Mouse (Mus musculus) heart, embryonic 13.5 days (tissue): Measurements from ENCODE around the gene Smco4. TPM values are rescaled to one million over a fixed set of nuclear protein-coding genes. Genes with fewer than 3 reads are reported as not detected.

Source experiments
- ATAC-seq: fragments of 200-750 bp; cut with Nextera tagmentation; 2 replicates; pipeline ENCODE4 v1.8.0; 2017; ENCODE audit warnings: moderate TSS enrichment; ENCODE audit not compliant: insufficient number of reproducible peaks, low FRiP score, low TSS enrichment; ENCODE audit errors: extremely low read depth
- H3K27ac ChIP-seq: fragments of 300-500 bp; sonication (generic); replicated peaks from 2 replicates; pipeline ENCODE4 v1.5.1; 2015; ENCODE audit warnings: moderate library complexity, mild to moderate bottlenecking, inconsistent platforms
- H3K27me3 ChIP-seq: fragments of 300-500 bp; sonication (generic); replicated peaks from 2 replicates; pipeline ENCODE4 v1.6.1; 2015; ENCODE audit warnings: mild to moderate bottlenecking, inconsistent platforms
- H3K36me3 ChIP-seq: fragments of 300-500 bp; sonication (generic); 2 replicates; pipeline ENCODE4 v1.6.1; 2015; ENCODE audit warnings: mild to moderate bottlenecking, inconsistent platforms
- H3K4me1 ChIP-seq: fragments of 300-500 bp; sonication (generic); 2 replicates; pipeline ENCODE4 v1.6.1; 2015; ENCODE audit warnings: inconsistent platforms
- H3K4me2 ChIP-seq: fragments of 300-500 bp; sonication (generic); 2 replicates; pipeline ENCODE4 v1.6.1; 2015; ENCODE audit warnings: inconsistent platforms, mild to moderate bottlenecking, moderate library complexity
- H3K4me3 ChIP-seq: fragments of 300-500 bp; sonication (generic); 2 replicates; pipeline ENCODE4 v1.5.1; 2015; ENCODE audit warnings: moderate library complexity, mild to moderate bottlenecking, inconsistent platforms
- H3K9ac ChIP-seq: fragments of 300-500 bp; sonication (generic); 2 replicates; pipeline ENCODE4 v1.6.1; 2015; ENCODE audit warnings: inconsistent platforms, mild to moderate bottlenecking, moderate library complexity
- H3K9me3 ChIP-seq: fragments of 300-500 bp; sonication (generic); 2 replicates; pipeline ENCODE4 v1.6.1; 2016; ENCODE audit warnings: inconsistent platforms
- WGBS: fragments of 180-500 bp; shearing (Covaris S2); methylation state at CpG from one replicate; pipeline ENCODE4 v1.1.7; 2015; ENCODE audit warnings: mixed read lengths; 5-methylcytosine and 5-hydroxymethylcytosine counted together
- polyA plus RNA-seq: library from polyadenylated mRNA; unstranded; fragments of >200 nt; fragmentation: Nextera tagmentation; extraction: Ambion mirVana; gene quantifications from 2 replicates; pipeline ENCODE4 v1.2.1, GENCODE M21; 2015

Smco4 gene
- polyA plus RNA-seq, 1 experiment from 2014 or later = 1.6 TPM

DNA sequence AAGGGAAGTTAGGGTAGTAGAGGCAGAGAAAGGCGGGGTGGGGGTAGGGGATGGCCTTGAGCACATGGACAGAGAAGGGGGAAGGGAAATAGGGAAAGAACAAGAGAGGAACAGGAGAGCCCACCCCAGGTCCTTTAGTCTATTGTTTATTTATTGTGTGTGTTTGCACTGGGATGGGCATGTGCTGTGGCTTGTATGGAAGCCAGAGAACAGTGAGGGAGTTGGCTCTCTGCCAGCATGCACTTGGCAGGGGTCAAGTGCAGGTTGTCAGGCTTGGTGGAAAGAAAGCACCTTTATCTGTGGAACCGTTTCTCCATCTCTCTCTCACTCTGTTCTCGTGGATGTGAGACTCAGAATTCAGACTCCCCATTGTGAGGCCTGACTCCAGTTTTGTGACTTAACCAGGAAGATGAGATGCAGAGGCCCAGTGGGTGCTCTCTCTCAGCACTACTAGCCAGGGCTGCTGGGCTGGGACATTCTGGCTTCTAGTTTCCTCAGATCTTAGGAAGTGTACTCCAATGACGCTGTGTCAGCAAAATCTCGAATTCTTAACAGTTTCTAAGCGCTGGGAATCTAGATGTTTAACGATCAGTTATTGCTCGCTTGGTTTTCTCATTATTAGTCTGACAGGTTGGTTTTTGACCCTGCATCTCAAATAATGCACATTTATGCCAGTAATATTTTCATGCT lies 36.2 kb downstream of the Smco4 start:
- WGBS = 48% methylated on average over 8 of the region's 8 CpGs
- no peak overlapping the region for H3K4me3 ChIP-seq
- ATAC-seq = no peak
- no peaks in the 10 kb centered on the region for H3K36me3 ChIP-seq
- H3K9me3 ChIP-seq = no peaks in the 10 kb centered on the region
- peaks cover 75% of the 10 kb centered on the region for H3K4me1 ChIP-seq
- peaks cover 4% of the 10 kb centered on the region; the same call in 1 of the 2 replicates for H3K27me3 ChIP-seq
- H3K9ac ChIP-seq = no peak overlapping the region
- H3K27ac ChIP-seq = peak overlapping the region; percentile 42; the same call in 1 of the 2 replicates
- H3K4me2 ChIP-seq = no peak overlapping the region

DNA sequence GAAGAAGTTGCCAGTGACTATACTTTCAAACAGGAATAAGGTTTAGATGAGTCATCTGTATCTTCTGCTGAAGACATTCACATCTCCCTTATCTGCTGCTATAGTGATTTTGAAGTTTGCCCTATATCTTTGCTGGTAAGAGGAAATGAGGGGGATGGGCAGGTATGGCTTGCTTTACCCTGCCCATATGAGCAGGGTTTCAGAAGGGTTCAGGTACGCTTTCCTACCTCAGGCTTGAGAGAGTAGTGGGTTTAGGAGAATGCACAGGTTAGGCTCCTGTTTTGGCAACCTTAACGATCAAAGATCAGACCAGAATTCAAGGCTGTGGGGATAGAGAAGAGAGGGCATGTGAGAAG lies 36.7 kb downstream of the Smco4 start:
- H3K9me3 ChIP-seq = no peaks in the 10 kb centered on the region
- no peak overlapping the region for H3K4me2 ChIP-seq
- no peak overlapping the region for H3K4me3 ChIP-seq
- no peak overlapping the region for H3K27ac ChIP-seq
- no peak overlapping the region for H3K9ac ChIP-seq
- no peak for ATAC-seq
- H3K36me3 ChIP-seq = no peaks in the 10 kb centered on the region
- peaks cover 76% of the 10 kb centered on the region for H3K4me1 ChIP-seq
- peaks cover 4% of the 10 kb centered on the region; the same call in 1 of the 2 replicates for H3K27me3 ChIP-seq
- WGBS = 79% methylated on average over 2 of the region's 2 CpGs

DNA sequence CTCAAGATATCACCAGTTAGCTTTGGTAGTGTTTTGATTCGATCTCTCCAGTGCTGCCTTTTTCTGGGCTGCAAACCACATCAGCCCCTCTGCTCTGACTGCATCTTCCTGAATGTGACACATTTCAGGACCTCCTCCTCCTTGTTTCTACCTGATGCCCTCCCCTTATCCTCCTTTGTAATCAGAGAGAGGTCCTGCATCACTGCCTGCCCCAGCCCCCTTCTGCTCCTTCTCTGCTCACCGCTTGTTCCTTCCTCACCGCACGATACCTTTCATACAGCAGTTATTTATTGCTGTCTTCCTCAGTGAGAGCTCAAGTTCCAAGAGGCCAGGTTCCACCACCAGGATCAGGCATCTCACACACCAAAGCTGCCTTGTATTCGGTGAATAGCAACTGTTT lies 38.0 kb downstream of the Smco4 start:
- ATAC-seq = no peak
- Histone ChIP-seq H3K27me3 (peaks cover 4% of the 10 kb centered on the region; the same call in 1 of the 2 replicates), H3K4me3 (no peak overlapping the region), H3K27ac (no peak overlapping the region), H3K36me3 (no peaks in the 10 kb centered on the region), H3K9me3 (no peaks in the 10 kb centered on the region), H3K4me2 (no peak overlapping the region), H3K4me1 (peaks cover 76% of the 10 kb centered on the region), H3K9ac (0 out of 2 replicates have a peak overlapping the region, but pooled peaks have one; percentile 10)
- WGBS = 81% methylated on average over 5 of the region's 5 CpGs

DNA sequence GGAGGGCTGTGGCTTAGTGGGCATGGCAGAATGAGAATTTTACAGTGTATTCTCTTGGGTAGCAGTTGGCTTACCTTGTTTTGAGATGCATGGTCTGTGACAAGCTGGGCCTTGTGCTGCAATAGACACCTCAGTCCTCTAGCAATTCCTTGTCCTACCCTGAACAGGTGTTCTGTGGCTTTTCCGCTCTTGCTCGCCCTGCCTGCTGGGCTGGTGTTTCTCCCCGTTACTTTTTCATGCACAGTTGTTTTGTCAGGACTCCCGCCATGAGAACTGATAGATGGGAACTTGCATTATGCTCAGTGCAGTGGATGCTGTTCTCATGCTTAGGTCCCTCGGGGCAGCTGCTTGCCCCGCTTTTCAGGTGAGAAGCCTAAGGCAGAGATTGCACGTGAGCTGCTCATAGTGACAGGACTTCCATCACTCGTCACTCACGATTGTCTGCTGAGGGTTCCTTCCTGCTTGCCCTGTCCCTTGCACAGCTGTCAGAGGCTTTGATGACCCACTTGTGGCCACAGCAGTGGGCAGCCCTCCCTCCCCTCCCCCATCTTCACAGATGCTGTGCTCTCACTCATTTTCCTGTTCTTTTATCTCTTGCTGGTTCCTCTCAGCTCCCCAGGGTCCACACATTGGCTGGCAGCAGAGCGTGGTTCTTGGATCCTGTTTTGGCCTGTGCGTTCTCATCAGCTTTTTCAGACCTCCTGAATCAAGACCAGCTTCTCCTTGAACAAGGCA lies 40.3 kb downstream of the Smco4 start:
- 51% methylated on average over 11 of the region's 11 CpGs for WGBS
- H3K4me3 ChIP-seq = no peak overlapping the region
- no peaks in the 10 kb centered on the region for H3K9me3 ChIP-seq
- H3K27ac ChIP-seq = no peak overlapping the region
- no peak for ATAC-seq
- H3K4me2 ChIP-seq = no peak overlapping the region
- peaks cover 56% of the 10 kb centered on the region for H3K4me1 ChIP-seq
- H3K36me3 ChIP-seq = no peaks in the 10 kb centered on the region
- H3K27me3 ChIP-seq = peaks cover 4% of the 10 kb centered on the region; the same call in 1 of the 2 replicates
- H3K9ac ChIP-seq = no peak overlapping the region

DNA sequence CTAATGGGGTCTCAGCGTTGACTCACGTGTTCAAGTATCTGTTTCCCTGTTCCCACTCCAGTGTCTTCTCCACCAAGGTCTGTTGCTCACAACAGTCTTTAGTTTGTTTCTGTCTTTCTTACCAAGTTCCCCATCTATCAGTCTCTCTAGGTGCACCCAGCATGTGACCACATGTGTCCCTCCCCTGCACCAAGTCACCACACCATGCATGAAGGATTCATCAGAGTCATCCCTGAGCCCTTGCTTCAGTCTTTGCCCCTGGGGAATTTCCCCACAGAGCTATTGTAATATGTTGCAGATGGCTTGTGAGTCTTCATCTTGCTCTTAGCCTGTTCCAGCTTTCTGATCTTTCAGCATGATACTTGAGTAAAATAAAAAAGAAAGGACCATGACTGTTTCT lies 40.9 kb downstream of the Smco4 start:
- H3K27me3 ChIP-seq = peaks cover 4% of the 10 kb centered on the region; the same call in 1 of the 2 replicates
- H3K9me3 ChIP-seq = no peaks in the 10 kb centered on the region
- H3K36me3 ChIP-seq = no peaks in the 10 kb centered on the region
- no peak for ATAC-seq
- no peak overlapping the region for H3K4me2 ChIP-seq
- H3K4me1 ChIP-seq = peaks cover 50% of the 10 kb centered on the region
- no peak overlapping the region for H3K27ac ChIP-seq
- 66% methylated on average over 2 of the region's 2 CpGs for whole genome bisulfite sequencing
- H3K9ac ChIP-seq = no peak overlapping the region
- no peak overlapping the region for H3K4me3 ChIP-seq

DNA sequence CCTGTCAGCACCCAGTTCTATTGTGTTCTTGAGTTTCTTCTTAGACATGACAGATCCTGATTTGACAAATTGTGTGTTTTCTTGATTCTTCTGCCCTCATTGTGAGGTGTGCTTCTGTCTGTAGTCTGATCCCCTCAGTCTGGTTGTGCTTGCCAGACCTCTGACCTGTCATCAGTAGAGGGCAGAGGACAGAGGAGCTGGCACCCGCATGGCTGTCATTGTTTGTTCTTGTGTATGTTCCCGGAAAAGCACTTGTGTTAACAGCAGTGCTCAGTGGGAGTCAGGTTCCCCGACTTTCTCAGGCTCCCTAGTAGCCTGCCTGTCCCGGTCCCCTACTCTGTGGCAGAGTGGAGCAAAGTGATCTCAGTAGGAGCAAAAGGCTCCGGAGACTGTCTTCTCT lies 42.2 kb downstream of the Smco4 start:
- H3K27me3 ChIP-seq = 0 out of 2 replicates have a peak, but pooled peaks cover 4% of the 10 kb centered on the region
- no peaks in the 10 kb centered on the region for H3K9me3 ChIP-seq
- 0 out of 2 replicates have a peak overlapping the region, but pooled peaks have one; percentile 50 for H3K9ac ChIP-seq
- no peak overlapping the region for H3K4me3 ChIP-seq
- peaks cover 37% of the 10 kb centered on the region for H3K4me1 ChIP-seq
- peaks cover 3% of the 10 kb centered on the region; the same call in 1 of the 2 replicates for H3K36me3 ChIP-seq
- no peak for ATAC-seq
- no peak overlapping the region for H3K4me2 ChIP-seq
- 0 out of 2 replicates have a peak overlapping the region, but pooled peaks have one; percentile 48 for H3K27ac ChIP-seq
- 36% methylated on average over 5 of the region's 5 CpGs for WGBS

DNA sequence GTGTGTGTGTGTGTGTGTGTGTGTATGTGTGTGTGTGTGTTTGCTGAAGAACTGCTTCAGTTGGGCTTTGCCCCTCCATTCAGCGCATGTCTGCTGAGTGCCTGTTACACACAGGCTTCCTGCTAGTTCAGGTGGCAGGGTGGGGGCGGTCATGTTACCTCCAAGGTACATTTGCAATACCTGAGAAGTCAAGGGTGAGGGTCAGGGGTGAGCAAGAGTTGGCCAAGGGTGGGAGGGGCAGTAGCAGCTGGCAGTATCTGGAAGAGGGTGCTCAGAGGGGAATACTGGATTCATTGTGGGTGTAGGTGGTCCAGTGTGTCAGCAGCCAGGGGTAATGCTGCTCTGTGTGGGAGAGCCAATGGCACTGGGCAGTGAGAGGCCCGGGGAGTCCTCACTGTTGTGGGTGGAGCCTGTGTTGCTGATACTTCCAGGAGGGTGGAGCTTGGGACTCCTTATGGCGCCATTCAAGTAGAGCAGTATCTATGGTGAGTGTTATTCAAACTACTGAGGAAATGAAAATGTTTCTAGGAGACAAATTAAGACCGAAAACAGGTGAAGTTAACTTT lies 43.7 kb downstream of the Smco4 start:
- Histone ChIP-seq H3K36me3 (peaks cover 3% of the 10 kb centered on the region; the same call in 1 of the 2 replicates), H3K9ac (no peak overlapping the region), H3K4me2 (no peak overlapping the region), H3K4me3 (no peak overlapping the region), H3K9me3 (no peaks in the 10 kb centered on the region), H3K4me1 (peaks cover 37% of the 10 kb centered on the region), H3K27ac (no peak overlapping the region), H3K27me3 (no peaks in the 10 kb centered on the region)
- ATAC-seq = no peak
- WGBS = 86% methylated on average over 5 of the region's 5 CpGs

DNA sequence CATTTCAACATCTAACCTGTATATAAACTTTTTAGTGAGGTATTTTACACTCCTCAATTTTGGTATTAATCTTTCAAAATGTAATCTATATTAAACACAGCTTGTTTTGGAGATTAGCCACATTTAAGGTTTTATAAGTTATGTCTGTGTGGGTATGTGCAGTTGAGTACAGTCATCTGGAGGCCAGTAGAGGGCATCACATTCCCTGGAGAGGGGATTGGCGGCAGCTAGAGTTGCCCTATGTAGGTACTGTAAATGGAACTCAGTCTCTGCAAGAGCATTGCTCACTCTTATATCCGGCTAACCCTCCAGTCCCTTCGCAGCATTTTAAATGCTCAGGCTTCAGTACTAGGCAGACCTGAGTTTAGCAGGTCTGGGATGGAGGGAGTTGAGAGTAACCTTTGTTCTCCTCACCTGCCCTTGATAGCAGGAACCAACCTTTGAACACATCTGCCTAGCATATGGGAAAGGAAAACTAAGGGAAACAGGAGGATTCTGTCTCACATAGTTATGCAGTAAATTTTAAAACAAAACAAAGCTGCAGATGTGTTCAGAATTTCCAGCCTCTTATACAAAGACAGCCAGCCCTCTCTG lies 44.3 kb downstream of the Smco4 start:
- H3K9me3 ChIP-seq = no peaks in the 10 kb centered on the region
- H3K4me2 ChIP-seq = no peak overlapping the region
- WGBS = 87% methylated on average over 3 of the region's 3 CpGs
- H3K27ac ChIP-seq = no peak overlapping the region
- H3K36me3 ChIP-seq = peaks cover 3% of the 10 kb centered on the region; the same call in 1 of the 2 replicates
- peaks cover 43% of the 10 kb centered on the region for H3K4me1 ChIP-seq
- no peaks in the 10 kb centered on the region for H3K27me3 ChIP-seq
- H3K4me3 ChIP-seq = no peak overlapping the region
- no peak for ATAC-seq
- no peak overlapping the region for H3K9ac ChIP-seq

DNA sequence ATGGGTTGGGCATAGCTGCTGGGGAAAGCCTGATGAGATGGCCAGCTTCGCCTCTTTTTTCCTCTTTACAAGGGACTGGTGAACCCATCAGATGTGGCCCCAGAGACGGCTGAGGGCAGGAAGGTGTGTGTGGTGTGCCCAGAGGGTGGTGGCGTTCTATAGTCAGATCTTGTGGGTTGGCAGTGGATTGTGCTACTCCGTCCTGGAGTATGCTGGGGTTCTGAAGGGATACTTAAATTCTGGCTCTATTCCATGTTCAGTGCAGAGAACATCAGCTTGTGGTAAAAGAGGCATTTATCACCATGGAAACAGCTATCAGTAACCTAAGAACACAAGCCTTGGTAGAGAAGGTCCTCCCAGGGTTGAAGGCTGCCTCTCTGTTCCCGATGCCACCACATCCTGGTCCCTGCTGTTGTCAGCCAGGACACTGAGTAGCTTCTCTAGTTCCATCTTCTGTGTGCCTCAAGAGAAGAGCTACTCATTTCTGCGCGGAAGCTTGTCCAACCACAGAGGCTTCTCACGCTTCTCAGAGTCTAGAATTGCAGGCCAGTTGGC lies 45.8 kb downstream of the Smco4 start:
- peaks cover 33% of the 10 kb centered on the region for H3K4me1 ChIP-seq
- H3K4me2 ChIP-seq = no peak overlapping the region
- no peaks in the 10 kb centered on the region for H3K27me3 ChIP-seq
- no peak overlapping the region for H3K4me3 ChIP-seq
- no peak for ATAC-seq
- H3K9ac ChIP-seq = no peak overlapping the region
- no peak overlapping the region for H3K27ac ChIP-seq
- WGBS = 78% methylated on average over 8 of the region's 8 CpGs
- no peaks in the 10 kb centered on the region for H3K9me3 ChIP-seq
- H3K36me3 ChIP-seq = peaks cover 3% of the 10 kb centered on the region; the same call in 1 of the 2 replicates

DNA sequence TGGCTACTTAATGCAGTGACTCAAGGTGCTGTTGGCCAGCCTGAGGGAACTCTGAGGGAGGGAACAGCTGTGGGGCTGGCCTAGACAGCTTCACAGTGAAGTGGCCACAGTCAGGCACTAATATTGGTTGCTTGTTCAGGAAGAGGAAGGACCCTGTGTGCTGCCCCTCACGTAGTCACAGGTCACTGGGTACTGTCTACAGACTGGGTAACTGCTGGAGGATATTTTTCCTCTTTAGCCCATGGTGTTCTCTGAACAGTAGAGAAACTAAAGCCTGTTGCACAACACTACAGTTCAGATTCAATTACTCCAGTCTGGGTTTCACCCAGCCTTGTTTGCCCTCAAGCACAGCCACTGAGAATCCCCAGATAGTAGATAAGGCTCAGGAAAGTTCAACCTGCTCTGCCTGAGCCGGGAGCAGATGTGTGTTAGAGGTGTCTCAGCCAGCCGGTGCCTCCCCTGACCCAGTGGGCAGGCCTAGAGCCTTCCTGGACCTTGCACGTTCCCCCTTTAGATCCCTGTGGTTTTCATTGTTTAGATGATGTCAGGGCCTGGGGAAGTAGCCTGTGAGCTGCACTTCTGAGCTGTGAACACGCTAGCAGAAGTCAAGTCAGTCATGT lies 48.6 kb downstream of the Smco4 start:
- Histone ChIP-seq H3K9me3 (no peaks in the 10 kb centered on the region), H3K9ac (no peak overlapping the region), H3K4me1 (peaks cover 10% of the 10 kb centered on the region), H3K27me3 (no peaks in the 10 kb centered on the region), H3K27ac (no peak overlapping the region), H3K36me3 (peaks cover 3% of the 10 kb centered on the region; the same call in 1 of the 2 replicates), H3K4me2 (no peak overlapping the region), H3K4me3 (no peak overlapping the region)
- 40% methylated on average over 5 of the region's 5 CpGs for WGBS
- ATAC-seq = no peak
